Mouse (Mus musculus): Measurements from ENCODE around the gene Btbd9. TPM values are rescaled to one million over a fixed set of nuclear protein-coding genes. Genes with fewer than 3 reads are reported as not detected.
A peak's percentile ranks its signal among the peaks of the same experiment; 100 is the strongest.

Btbd9 gene
- polyA plus RNA-seq, 1 experiment: 32.7 TPM

DNA sequence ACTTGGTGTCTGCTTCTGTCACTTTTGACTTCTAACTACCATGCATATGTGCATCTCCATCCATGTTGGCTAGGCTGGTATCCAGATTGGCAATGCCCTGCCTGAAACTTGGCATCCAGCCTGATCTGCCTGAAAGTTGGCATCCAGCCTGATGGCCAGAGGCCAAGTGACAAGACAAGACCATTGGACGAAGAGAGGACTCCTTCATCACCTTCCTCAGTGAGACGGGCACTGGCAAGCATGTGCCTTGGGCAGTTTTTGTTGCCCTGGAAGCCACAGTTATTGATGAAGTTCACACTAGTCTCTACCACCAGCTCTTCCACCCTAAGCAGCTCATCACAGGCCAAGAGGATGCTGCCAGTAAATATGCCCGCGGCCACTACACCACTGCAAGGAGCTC, 398.9 kb downstream of the Btbd9 start:
- peaks cover 17% of the 10 kb centered on the region for H3K4me1 ChIP-seq (ENCODE audit: control insufficient read depth, insufficient read depth, low read length)
- 0 out of 2 replicates have a peak overlapping the region, but pooled peaks have one; percentile 0 for H3K27ac ChIP-seq (ENCODE audit: insufficient read depth, low read length)
- H3K27me3 ChIP-seq (ENCODE audit: control insufficient read depth, insufficient read depth, low read length): no peaks in the 10 kb centered on the region
- 7% methylated on average over 4 of the region's 4 CpGs for WGBS
- no peak for TF ChIP-seq CTCF (IDR thresholded peaks at IDR 0.05; ENCODE audit: borderline replicate concordance, insufficient read depth, low read depth, low read length)
- no peak for TF ChIP-seq POLR2A (IDR thresholded peaks at IDR 0.05; ENCODE audit: borderline replicate concordance, insufficient read depth, low read length)
- H3K4me3 ChIP-seq (replicated peaks; ENCODE audit: insufficient read depth, low read depth, low read length): no peak overlapping the region
- DNase-seq: peak; percentile 90 to 91

Other genes starting within 250 kb of the Btbd9 start
- 0.85 and 1.4 TPM in 2 replicates for gene Dnah8, start 47.9 kb upstream of the Btbd9 start, polyA plus RNA-seq (2012; rRNA removed)
- gene Glo1, start 50.4 kb upstream of the Btbd9 start, polyA plus RNA-seq (2012; rRNA removed): 160 and 165 TPM in 2 replicates